Mouse (Mus musculus) gastrocnemius, adult 18-20 months (tissue): ENCODE measurements around the gene Gjb4. TPM values are rescaled to one million over a fixed set of nuclear protein-coding genes. Genes with fewer than 3 reads are reported as not detected.

ENCODE experiments used
- DNase-seq: peaks from one replicate; pipeline ENCODE4 v3.0.0; 2021; ENCODE audit warnings: low spot score
- total RNA-seq, 2 experiments: library from RNA; stranded (reverse); gene quantifications; 2 replicates each; pipeline ENCODE4 v1.2.3; 2021

Gene Gjb4
- total RNA-seq, 2 experiments from 2014 or later = not detected

DNA sequence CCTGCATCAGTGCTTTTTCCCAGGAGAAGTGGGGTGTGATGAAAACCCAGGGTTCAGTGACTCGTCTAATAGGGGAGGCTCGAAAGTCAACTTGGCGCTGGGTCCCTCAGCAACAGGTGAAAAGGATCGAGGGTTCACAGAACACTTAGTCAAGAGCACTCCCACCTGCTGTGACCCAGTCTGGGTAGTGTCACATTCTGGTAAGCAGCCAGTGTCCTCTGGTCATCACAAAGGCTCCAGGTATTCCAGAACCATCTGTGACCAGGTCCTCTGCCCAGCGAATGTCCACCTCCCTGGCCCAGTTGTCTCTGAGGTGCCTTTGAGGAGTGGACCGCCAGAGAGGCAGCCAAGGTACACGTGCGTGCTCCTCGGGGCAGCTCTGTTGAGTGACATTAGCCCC is 42.3 kb downstream of the Gjb4 start:
- DNase-seq = no peak

DNA sequence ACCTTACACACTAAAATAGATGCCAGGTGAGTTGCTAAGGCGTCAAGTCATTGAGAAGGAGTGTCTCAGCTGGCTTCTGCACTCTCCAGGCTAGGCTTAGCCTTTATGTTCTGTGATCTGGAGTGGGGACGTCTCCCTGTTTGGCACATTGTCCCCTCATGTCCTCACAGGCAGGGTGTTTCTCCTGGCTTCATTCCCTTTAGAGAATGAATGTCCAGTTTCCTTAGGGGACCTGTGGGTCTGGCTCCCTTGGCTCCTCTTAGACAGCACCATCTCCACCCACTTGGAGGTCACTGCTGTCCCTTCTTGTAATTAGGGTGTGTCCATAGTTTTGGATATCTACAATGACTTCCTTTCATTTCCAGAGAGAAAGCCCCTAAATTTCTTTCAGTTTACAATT is 47.0 kb downstream of the Gjb4 start:
- no peak for DNase-seq

DNA sequence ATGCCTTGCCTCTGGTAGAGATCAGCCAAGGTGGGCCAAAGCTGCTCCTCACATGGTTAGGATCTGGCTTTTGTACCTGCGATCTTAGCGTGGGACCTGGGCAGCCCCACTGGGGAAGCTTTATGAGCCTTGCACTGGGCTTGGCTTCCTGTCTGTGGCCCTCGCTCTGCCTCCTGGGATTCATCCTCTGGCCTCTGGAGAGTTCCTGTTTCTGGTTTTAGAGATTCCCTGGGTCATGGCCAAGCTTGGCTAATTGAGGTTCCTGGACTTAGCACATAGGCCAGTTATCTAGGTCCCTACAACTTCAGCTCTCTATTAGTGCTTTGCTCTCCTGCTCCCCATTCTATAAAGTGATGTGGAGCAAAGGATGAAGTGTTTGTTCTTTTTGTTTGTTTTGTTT is 50.1 kb downstream of the Gjb4 start:
- no peak for DNase-seq

Other genes starting within 250 kb of the Gjb4 start
- gene Tmem35b, start 230.4 kb downstream of the Gjb4 start, total RNA-seq = under 1 TPM; 0.62 to 0.90 TPM
- gene Dlgap3, start 184.9 kb downstream of the Gjb4 start, total RNA-seq = under 1 TPM in 1 of 2 experiments, not detected in 1; 0.21 TPM
- 10 to 100 TPM; 36.3 to 36.9 TPM for gene Smim12, start 110.3 kb downstream of the Gjb4 start, total RNA-seq
- 1 to 10 TPM; 2.3 to 2.5 TPM for gene Gja4, start 40.0 kb downstream of the Gjb4 start, total RNA-seq
- gene Gjb3, start 23.2 kb downstream of the Gjb4 start, total RNA-seq = not detected
- not detected for gene Gjb5, start 4.1 kb upstream of the Gjb4 start, total RNA-seq